Mouse (Mus musculus) heart, adult 2 months (tissue): ENCODE measurements around the gene Mysm1. TPM values are rescaled to one million over a fixed set of nuclear protein-coding genes. Genes with fewer than 3 reads are reported as not detected.
A peak's percentile ranks its signal among the peaks of the same experiment; 100 is the strongest.

Experiments
- DNase-seq, 2 experiments: peaks; one replicate each; pipeline ENCODE4 v3.0.0; 2021
- H3K27ac ChIP-seq: fragments of 200-600 bp; 2 replicates; pipeline ENCODE4 v1.8.1; 2022
- H3K27me3 ChIP-seq: fragments of 200-500 bp; 2 replicates; pipeline ENCODE4 v1.6.1; 2012; ENCODE audit warnings: mild to moderate bottlenecking, low read length, inconsistent platforms, mixed read lengths; ENCODE audit not compliant: control insufficient read depth, insufficient read depth
- H3K36me3 ChIP-seq: fragments of 200-500 bp; 2 replicates; pipeline ENCODE4 v1.6.1; 2012; ENCODE audit warnings: low read length, inconsistent platforms; ENCODE audit not compliant: control insufficient read depth, insufficient read depth
- H3K4me1 ChIP-seq: fragments of 200-500 bp; 2 replicates; pipeline ENCODE4 v1.6.1; 2011; ENCODE audit warnings: low read length; ENCODE audit not compliant: control insufficient read depth, insufficient read depth
- H3K4me3 ChIP-seq: fragments of 200-600 bp; 2 replicates; pipeline ENCODE4 v1.8.1; 2022
- H3K79me2 ChIP-seq: fragments of 200-500 bp; replicated peaks from 2 replicates; pipeline ENCODE4 v1.6.1; 2012; ENCODE audit warnings: mild to moderate bottlenecking, inconsistent platforms, low read length, moderate library complexity, mixed read lengths; ENCODE audit not compliant: control insufficient read depth, insufficient read depth
- H3K9ac ChIP-seq: fragments of 200-500 bp; 2 replicates; pipeline ENCODE4 v1.6.1; 2012; ENCODE audit warnings: low read depth, mild to moderate bottlenecking, control low read depth, inconsistent platforms, low read length, mixed read lengths
- CTCF ChIP-seq: fragments of 200-600 bp; IDR thresholded peaks from 2 replicates; pipeline ENCODE4 v1.8.1; 2022; ENCODE audit warnings: antibody characterized with exemption, mild to moderate bottlenecking, moderate library complexity
- EP300 ChIP-seq: fragments of 200-500 bp; IDR thresholded peaks from 2 replicates; pipeline ENCODE4 v1.6.1; 2011; ENCODE audit warnings: low read depth, low read length, control low read depth; ENCODE audit not compliant: insufficient read depth
- POLR2A ChIP-seq: fragments of 200-500 bp; IDR thresholded peaks from 2 replicates; pipeline ENCODE4 v1.6.1; 2011; ENCODE audit warnings: mild to moderate bottlenecking, low read depth, low read length, control low read depth; ENCODE audit not compliant: insufficient read depth
- WGBS: fragments of 180-500 bp; shearing (Covaris S2); methylation state at CpG from one replicate; pipeline ENCODE4 v1.1.7; 2018; 5-methylcytosine and 5-hydroxymethylcytosine counted together
- intact Hi-C: fragments of 180-260 bp; cut with DNase I; formaldehyde crosslinking; loops from one replicate; pipeline ENCODE4 v1.15.1; 2025
- polyA plus RNA-seq: library from polyadenylated mRNA; depleted of rRNA; stranded (reverse); fragments of >200 nt; gene quantifications from 2 replicates; pipeline ENCODE4 v1.2.3, GENCODE M21; 2012
- total RNA-seq, 2 experiments: library from RNA; stranded (reverse); gene quantifications; 2 replicates each; pipeline ENCODE4 v1.2.3; 2021

The Mysm1 gene
- total and polyA plus RNA-seq, 3 experiments = 2.7 to 10.7 (median 9.2) TPM

- Histone ChIP-seq H3K36me3 (no peaks in the 10 kb centered on the region), H3K4me1 (no peaks in the 10 kb centered on the region), H3K4me3 (no peak overlapping the region), H3K27me3 (no peaks in the 10 kb centered on the region), H3K79me2 (no peaks in the 10 kb centered on the region), H3K27ac (no peak overlapping the region), H3K9ac (no peak overlapping the region)
- TF ChIP-seq CTCF (no peak), EP300 (no peak), POLR2A (no peak)
- intact Hi-C loops = no loop called here
- WGBS = 51% methylated on average over 6 of the region's 6 CpGs
- no peak for DNase-seq
Measured at GRCm38 (mm10) chr4:95001043-95001775, 22.3 kb upstream of the Mysm1 start.

- Histone ChIP-seq H3K27ac (no peak overlapping the region), H3K36me3 (no peaks in the 10 kb centered on the region), H3K27me3 (no peaks in the 10 kb centered on the region), H3K9ac (no peak overlapping the region), H3K4me1 (no peaks in the 10 kb centered on the region), H3K4me3 (no peak overlapping the region), H3K79me2 (no peaks in the 10 kb centered on the region)
- intact Hi-C loops = no loop called here
- DNase-seq = no peak
- WGBS = 85% methylated on average over 1 of the region's 1 CpGs
- TF ChIP-seq POLR2A = no peak
- no peak for TF ChIP-seq EP300
- no peak for TF ChIP-seq CTCF
Measured at GRCm38 (mm10) chr4:95000147-95000546, 21.2 kb upstream of the Mysm1 start.

- TF ChIP-seq CTCF (peak; percentile 39), EP300 (no peak)
- DNase-seq = no peak
- no peaks in the 10 kb centered on the region for H3K4me1 ChIP-seq
- H3K79me2 ChIP-seq = no peaks in the 10 kb centered on the region
- no peak overlapping the region for H3K4me3 ChIP-seq
- intact Hi-C loops = no loop called here
- 32% methylated on average over 3 of the region's 3 CpGs for WGBS
- no peak overlapping the region for H3K9ac ChIP-seq
- no peaks in the 10 kb centered on the region for H3K36me3 ChIP-seq
- H3K27me3 ChIP-seq = no peaks in the 10 kb centered on the region
- no peak overlapping the region for H3K27ac ChIP-seq
Measured at GRCm38 (mm10) chr4:94999249-94999648, 20.3 kb upstream of the Mysm1 start.

- Histone ChIP-seq H3K27me3 (no peaks in the 10 kb centered on the region), H3K79me2 (no peaks in the 10 kb centered on the region), H3K4me3 (no peak overlapping the region), H3K36me3 (no peaks in the 10 kb centered on the region), H3K27ac (no peak overlapping the region), H3K4me1 (no peaks in the 10 kb centered on the region), H3K9ac (no peak overlapping the region)
- WGBS = 79% methylated on average over 4 of the region's 4 CpGs
- intact Hi-C loops = no loop called here
- no peak for DNase-seq
- TF ChIP-seq CTCF = no peak
- TF ChIP-seq POLR2A = no peak
- TF ChIP-seq EP300 = no peak
Measured at GRCm38 (mm10) chr4:94995862-94996261, 17.0 kb upstream of the Mysm1 start.

GRCm38 (mm10) chr4:94990204-94990603, 11.3 kb upstream of the Mysm1 start:
- Histone ChIP-seq H3K4me1 (no peaks in the 10 kb centered on the region), H3K27me3 (no peaks in the 10 kb centered on the region), H3K79me2 (no peaks in the 10 kb centered on the region), H3K36me3 (no peaks in the 10 kb centered on the region), H3K4me3 (no peak overlapping the region), H3K9ac (no peak overlapping the region), H3K27ac (no peak overlapping the region)
- DNase-seq = no peak
- intact Hi-C loops = no loop called here
- TF ChIP-seq POLR2A (no peak), EP300 (no peak), CTCF (no peak)
- WGBS = 19% methylated on average over 3 of the region's 3 CpGs

- WGBS = 30% methylated on average over 4 of the region's 4 CpGs
Measured at GRCm38 (mm10) chr4:94987725-94988124, 8.8 kb upstream of the Mysm1 start.

More at GRCm38 (mm10) chr4:94987725-94988124, 8.8 kb upstream of the Mysm1 start:
- Histone ChIP-seq H3K4me1 (no peaks in the 10 kb centered on the region), H3K4me3 (no peak overlapping the region), H3K9ac (no peak overlapping the region), H3K79me2 (no peaks in the 10 kb centered on the region), H3K27me3 (no peaks in the 10 kb centered on the region), H3K27ac (no peak overlapping the region), H3K36me3 (no peaks in the 10 kb centered on the region)
- intact Hi-C loops = no loop called here
- DNase-seq = no peak
- TF ChIP-seq POLR2A (no peak), EP300 (no peak), CTCF (no peak)
